Mouse (Mus musculus) stomach, postnatal 0 days (tissue): ENCODE data around the gene Zfp940. TPM values are rescaled to one million over a fixed set of nuclear protein-coding genes. Genes with fewer than 3 reads are reported as not detected.
A peak's percentile ranks its signal among the peaks of the same experiment; 100 is the strongest.

Experiments
- ATAC-seq: fragments of 200-750 bp; cut with Nextera tagmentation; 2 replicates; pipeline ENCODE4 v1.8.0; 2017; ENCODE audit not compliant: low FRiP score, low TSS enrichment
- DNase-seq: peaks from one replicate; pipeline ENCODE4 v3.0.0-alpha.2; 2016; ENCODE audit warnings: low spot score
- H3K27ac ChIP-seq: fragments of 300-500 bp; sonication (generic); replicated peaks from 2 replicates; pipeline ENCODE4 v1.5.1; 2014; ENCODE audit warnings: mild to moderate bottlenecking, control low read depth
- H3K27me3 ChIP-seq: fragments of 300-500 bp; sonication (generic); 2 replicates; pipeline ENCODE4 v1.6.1; 2014; ENCODE audit warnings: low read length; ENCODE audit not compliant: control insufficient read depth, insufficient read depth
- H3K36me3 ChIP-seq: fragments of 300-500 bp; sonication (generic); 2 replicates; pipeline ENCODE4 v1.6.1; 2014; ENCODE audit warnings: low read length, mixed read lengths; ENCODE audit not compliant: control insufficient read depth, insufficient read depth
- H3K4me1 ChIP-seq: fragments of 300-500 bp; sonication (generic); replicated peaks from 2 replicates; pipeline ENCODE4 v1.6.1; 2014; ENCODE audit warnings: antibody characterized with exemption; ENCODE audit not compliant: control insufficient read depth, insufficient read depth
- H3K4me2 ChIP-seq: fragments of 300-500 bp; sonication (generic); replicated peaks from 2 replicates; pipeline ENCODE4 v1.6.1; 2014; ENCODE audit warnings: low read depth, mild to moderate bottlenecking, control low read depth, moderate library complexity
- H3K4me3 ChIP-seq: fragments of 300-500 bp; sonication (generic); 2 replicates; pipeline ENCODE4 v1.5.1; 2014; ENCODE audit warnings: low read depth, low read length, control low read depth
- H3K9ac ChIP-seq: fragments of 300-500 bp; sonication (generic); 2 replicates; pipeline ENCODE4 v1.6.1; 2014; ENCODE audit warnings: mild to moderate bottlenecking, low read length, control low read depth, mixed read lengths
- H3K9me3 ChIP-seq: fragments of 300-500 bp; sonication (generic); 2 replicates; pipeline ENCODE4 v1.6.1; 2016; ENCODE audit warnings: low read length; ENCODE audit not compliant: control insufficient read depth
- CTCF ChIP-seq: IDR thresholded peaks from 2 replicates; pipeline ENCODE4 v1.5.1; 2016; ENCODE audit warnings: antibody characterized with exemption, low read depth, mild to moderate bottlenecking, moderate library complexity
- EP300 ChIP-seq: optimal IDR thresholded peaks from 2 replicates; pipeline ENCODE3; 2016; ENCODE audit warnings: antibody characterized with exemption
- WGBS: fragments of 180-500 bp; shearing (Covaris S2); extraction: QIAGEN DNeasy Blood & Tissue Kit; methylation state at CpG from one replicate; pipeline ENCODE4 v1.1.7; 2014; 5-methylcytosine and 5-hydroxymethylcytosine counted together
- polyA plus RNA-seq: library from polyadenylated mRNA; unstranded; fragments of >200 nt; fragmentation: Nextera tagmentation; extraction: Ambion mirVana; gene quantifications from 2 replicates; pipeline ENCODE4 v1.2.1, GENCODE M21; 2015

Zfp940 gene
- polyA plus RNA-seq, 1 experiment from 2014 or later = 1.2 TPM

- Histone ChIP-seq H3K4me2 (no peak overlapping the region), H3K9me3 (no peaks in the 10 kb centered on the region), H3K27me3 (no peaks in the 10 kb centered on the region), H3K27ac (no peak overlapping the region), H3K4me3 (no peak overlapping the region), H3K4me1 (no peaks in the 10 kb centered on the region), H3K36me3 (no peaks in the 10 kb centered on the region), H3K9ac (no peak overlapping the region)
- DNase-seq (no peak), ATAC-seq (no peak)
- WGBS = 84% methylated on average over 3 of the region's 3 CpGs
- TF ChIP-seq EP300 (no peak), CTCF (no peak)
Observed at GRCm38 (mm10) chr7:29839256-29839655, 14.2 kb downstream of the Zfp940 start.

GRCm38 (mm10) chr7:29836816-29837215 lies 16.7 kb downstream of the Zfp940 start:
- Histone ChIP-seq H3K9me3 (no peaks in the 10 kb centered on the region), H3K36me3 (no peaks in the 10 kb centered on the region; the same call in 1 of the 2 replicates), H3K4me1 (no peaks in the 10 kb centered on the region), H3K27ac (no peak overlapping the region), H3K9ac (no peak overlapping the region), H3K27me3 (no peaks in the 10 kb centered on the region), H3K4me3 (no peak overlapping the region), H3K4me2 (no peak overlapping the region)
- 96% methylated on average over 1 of the region's 1 CpGs for WGBS
- ATAC-seq (no peak), DNase-seq (no peak)
- TF ChIP-seq CTCF (no peak), EP300 (no peak)

GRCm38 (mm10) chr7:29829804-29830203 lies 23.7 kb downstream of the Zfp940 start:
- Histone ChIP-seq H3K4me3 (no peak overlapping the region), H3K9ac (no peak overlapping the region), H3K4me2 (no peak overlapping the region), H3K27me3 (no peaks in the 10 kb centered on the region), H3K36me3 (peaks cover 37% of the 10 kb centered on the region), H3K27ac (no peak overlapping the region), H3K9me3 (no peaks in the 10 kb centered on the region), H3K4me1 (no peaks in the 10 kb centered on the region)
- TF ChIP-seq EP300 = no peak
- no peak for TF ChIP-seq CTCF
- 92% methylated on average over 12 of the region's 12 CpGs for WGBS
- no peak for ATAC-seq
- no peak for DNase-seq

GRCm38 (mm10) chr7:29828001-29828400 lies 25.5 kb downstream of the Zfp940 start:
- H3K27me3 ChIP-seq = no peaks in the 10 kb centered on the region
- H3K9ac ChIP-seq = no peak overlapping the region
- 93% methylated on average over 12 of the region's 12 CpGs for WGBS
- peaks cover 41% of the 10 kb centered on the region for H3K36me3 ChIP-seq
- no peak for TF ChIP-seq CTCF
- no peak for TF ChIP-seq EP300
- no peak overlapping the region for H3K4me3 ChIP-seq
- ATAC-seq (no peak), DNase-seq (no peak)
- no peaks in the 10 kb centered on the region for H3K9me3 ChIP-seq
- H3K27ac ChIP-seq = no peak overlapping the region
- no peak overlapping the region for H3K4me2 ChIP-seq
- no peaks in the 10 kb centered on the region for H3K4me1 ChIP-seq

- H3K36me3 ChIP-seq = no peaks in the 10 kb centered on the region
- H3K27me3 ChIP-seq = no peaks in the 10 kb centered on the region
- ATAC-seq (peak; percentile 61), DNase-seq (peak; percentile 69)
- peak overlapping the region; percentile 58 for H3K4me3 ChIP-seq
- TF ChIP-seq EP300 (no peak), CTCF (no peak)
- H3K4me2 ChIP-seq = peak overlapping the region; percentile 50
- peak overlapping the region; percentile 63 for H3K9ac ChIP-seq
- H3K27ac ChIP-seq = peak overlapping the region; percentile 61
- no peaks in the 10 kb centered on the region for H3K9me3 ChIP-seq
- peaks cover 4% of the 10 kb centered on the region for H3K4me1 ChIP-seq
- WGBS = 1% methylated on average over 12 of the region's 12 CpGs
Observed at GRCm38 (mm10) chr7:29818619-29819254, 34.7 kb downstream of the Zfp940 start.

- Histone ChIP-seq H3K27me3 (no peaks in the 10 kb centered on the region), H3K4me1 (peaks cover 4% of the 10 kb centered on the region), H3K4me3 (peak within 1 kb of the TSS; percentile 65), H3K4me2 (peak within 1 kb of the TSS; percentile 55), H3K27ac (peak within 1 kb of the TSS; percentile 94), H3K9ac (peak within 1 kb of the TSS; percentile 73), H3K9me3 (no peaks in the 10 kb centered on the region), H3K36me3 (no peaks in the 10 kb centered on the region)
- WGBS = under 1% methylated on average over 26 of the region's 26 CpGs
- DNase-seq (peak; percentile 87), ATAC-seq (peak; percentile 97)
- TF ChIP-seq EP300 (no peak), CTCF (no peak)
Observed at GRCm38 (mm10) chr7:29815910-29816429, 37.5 kb downstream of the Zfp940 start, which contains the start of gene Zfp790. Gene Zfp790, plus strand, starts transcription at chr7:29816114.
